Mouse (Mus musculus) cerebellum, postnatal 25 days (tissue): Measurements from ENCODE around the gene Fkbpl.

Source experiments
- DNase-seq, 2 experiments: peaks; one replicate each; pipeline ENCODE4 v3.0.0; 2021; ENCODE audit warnings: mixed read lengths in 2 of 2

The Fkbpl gene

GRCm38 (mm10) chr17:34644608-34645007, at the start of gene Fkbpl:
Fkbpl (plus strand) TSS chr17:34644764.
- DNase-seq = peak; percentile 96

- DNase-seq = no peak
Measured at GRCm38 (mm10) chr17:34596098-34596497, 48.5 kb upstream of the Fkbpl start.

GRCm38 (mm10) chr17:34597566-34598095, 46.9 kb upstream of the Fkbpl start, which contains the start of gene Ager:
Ager (plus strand) TSS chr17:34597862.
- no peak for DNase-seq

GRCm38 (mm10) chr17:34599891-34600290, 44.7 kb upstream of the Fkbpl start:
- no peak for DNase-seq

- DNase-seq = no peak
Measured at GRCm38 (mm10) chr17:34601796-34602195, 42.8 kb upstream of the Fkbpl start.

- peak; percentile 96 to 99 for DNase-seq
Measured at GRCm38 (mm10) chr17:34603375-34604060, 41.0 kb upstream of the Fkbpl start, which contains the start of gene Rnf5. Rnf5 (minus strand) TSS chr17:34603690.

GRCm38 (mm10) chr17:34604061-34604508, 40.5 kb upstream of the Fkbpl start, which contains the start of gene Agpat1:
Agpat1 (plus strand) TSS chr17:34604262.
- peak; percentile 96 to 99 for DNase-seq

- DNase-seq = no peak
Measured at GRCm38 (mm10) chr17:34604511-34605237, 39.9 kb upstream of the Fkbpl start.

GRCm38 (mm10) chr17:34605609-34606008, 39.0 kb upstream of the Fkbpl start:
- peak; percentile 97 to 99 for DNase-seq

- peak in 1 of 2 experiments; percentile 39 for DNase-seq
Measured at GRCm38 (mm10) chr17:34606186-34607039, 38.2 kb upstream of the Fkbpl start.

GRCm38 (mm10) chr17:34607997-34608396, 36.6 kb upstream of the Fkbpl start:
- peak; percentile 42 to 71 for DNase-seq

GRCm38 (mm10) chr17:34611050-34611449, 33.5 kb upstream of the Fkbpl start:
- DNase-seq = peak in 1 of 2 experiments; percentile 35

GRCm38 (mm10) chr17:34613054-34613645, 31.4 kb upstream of the Fkbpl start:
- DNase-seq = no peak

- no peak for DNase-seq
Measured at GRCm38 (mm10) chr17:34613830-34614229, 30.7 kb upstream of the Fkbpl start.

- no peak for DNase-seq
Measured at GRCm38 (mm10) chr17:34615871-34616270, 28.7 kb upstream of the Fkbpl start, which contains the start of gene Egfl8. Egfl8 (minus strand) TSS chr17:34615971.

GRCm38 (mm10) chr17:34618999-34619398, 25.6 kb upstream of the Fkbpl start:
- DNase-seq = peak; percentile 72 to 85

GRCm38 (mm10) chr17:34621006-34621405, 23.6 kb upstream of the Fkbpl start:
- no peak for DNase-seq

- no peak for DNase-seq
Measured at GRCm38 (mm10) chr17:34623161-34623560, 21.4 kb upstream of the Fkbpl start.

- no peak for DNase-seq
Measured at GRCm38 (mm10) chr17:34624981-34625380, 19.6 kb upstream of the Fkbpl start.

- DNase-seq = no peak
Measured at GRCm38 (mm10) chr17:34626062-34626772, 18.3 kb upstream of the Fkbpl start.

GRCm38 (mm10) chr17:34626773-34627092, 17.8 kb upstream of the Fkbpl start:
- no peak for DNase-seq
